Mouse (Mus musculus) cerebellum, adult 2 months (tissue): Measurements from ENCODE around the gene Gm38394. TPM values are rescaled to one million over a fixed set of nuclear protein-coding genes. Genes with fewer than 3 reads are reported as not detected.
"Not testable (repeated sequence)": the region's sequence is repeated elsewhere in the genome, so short reads cannot be mapped to it uniquely, and the experiment has no call there.

Experiments
- DNase-seq, 2 experiments: peaks; one replicate each; pipeline ENCODE4 v3.0.0; 2021
- H3K27ac ChIP-seq: fragments of 200-500 bp; 2 replicates; pipeline ENCODE4 v1.5.1; 2012; ENCODE audit warnings: low read length, control low read depth, inconsistent platforms; ENCODE audit not compliant: insufficient read depth
- H3K27me3 ChIP-seq: fragments of 200-500 bp; 2 replicates; pipeline ENCODE4 v1.6.1; 2012; ENCODE audit warnings: inconsistent platforms, mild to moderate bottlenecking, low read length, moderate library complexity; ENCODE audit not compliant: control insufficient read depth, insufficient read depth
- H3K4me1 ChIP-seq: fragments of 200-500 bp; 2 replicates; pipeline ENCODE4 v1.6.1; 2011; ENCODE audit warnings: low read length; ENCODE audit not compliant: control insufficient read depth, insufficient read depth
- H3K4me3 ChIP-seq: fragments of 200-500 bp; replicated peaks from 2 replicates; pipeline ENCODE3; 2011; ENCODE audit warnings: mild to moderate bottlenecking, low read depth, low read length, control low read depth; ENCODE audit not compliant: insufficient read depth
- CTCF ChIP-seq: fragments of 200-500 bp; IDR thresholded peaks from 2 replicates; pipeline ENCODE4 v1.5.1; 2011; ENCODE audit warnings: low read depth, mild to moderate bottlenecking, control low read depth, low read length, moderate library complexity, borderline replicate concordance; ENCODE audit not compliant: insufficient read depth
- POLR2A ChIP-seq: fragments of 200-500 bp; IDR thresholded peaks from 2 replicates; pipeline ENCODE4 v1.6.1; 2011; ENCODE audit warnings: low read length, control low read depth, borderline replicate concordance; ENCODE audit not compliant: insufficient read depth
- WGBS: fragments of 180-500 bp; shearing (Covaris S2); methylation state at CpG from one replicate; pipeline ENCODE4 v1.1.7; 2018; 5-methylcytosine and 5-hydroxymethylcytosine counted together
- polyA plus RNA-seq: library from polyadenylated mRNA; depleted of rRNA; stranded (reverse); fragments of >200 nt; gene quantifications from 2 replicates; pipeline ENCODE4 v1.2.3, GENCODE M21; 2012

Gm38394 gene
- polyA plus RNA-seq, 1 experiment, result 5.5 TPM

GRCm38 (mm10) chr1:133670776-133671175 lies 9.7 kb upstream of the Gm38394 start:
- no peak for DNase-seq
- 83% methylated on average over 6 of the region's 6 CpGs for whole genome bisulfite sequencing
- TF ChIP-seq POLR2A (no peak), CTCF (no peak)
- Histone ChIP-seq H3K27ac (no peak overlapping the region), H3K4me1 (no peaks in the 10 kb centered on the region), H3K27me3 (no peaks in the 10 kb centered on the region), H3K4me3 (no peak overlapping the region)

- 86% methylated on average over 12 of the region's 12 CpGs for WGBS
- Histone ChIP-seq H3K27ac (no peak overlapping the region), H3K27me3 (no peaks in the 10 kb centered on the region), H3K4me3 (no peak overlapping the region), H3K4me1 (no peaks in the 10 kb centered on the region)
- TF ChIP-seq POLR2A, result no peak
- TF ChIP-seq CTCF, result no peak
- DNase-seq, result no peak
Observed at GRCm38 (mm10) chr1:133670190-133670589, 9.1 kb upstream of the Gm38394 start.

- 94% methylated on average over 3 of the region's 3 CpGs for WGBS
Observed at GRCm38 (mm10) chr1:133668618-133669017, 7.5 kb upstream of the Gm38394 start.

GRCm38 (mm10) chr1:133667721-133668120 lies 6.6 kb upstream of the Gm38394 start:
- H3K27me3 ChIP-seq, result no peaks in the 10 kb centered on the region
- 64% methylated on average over 7 of the region's 7 CpGs for WGBS
- DNase-seq, result no peak
- no peak overlapping the region for H3K4me3 ChIP-seq
- H3K27ac ChIP-seq, result no peak overlapping the region
- TF ChIP-seq CTCF, result no peak
- TF ChIP-seq POLR2A, result no peak
- no peaks in the 10 kb centered on the region for H3K4me1 ChIP-seq

More at GRCm38 (mm10) chr1:133668618-133669017, 7.5 kb upstream of the Gm38394 start:
- H3K27me3 ChIP-seq, result no peaks in the 10 kb centered on the region
- no peak overlapping the region for H3K27ac ChIP-seq
- H3K4me1 ChIP-seq, result no peaks in the 10 kb centered on the region
- TF ChIP-seq POLR2A, result no peak
- no peak for TF ChIP-seq CTCF
- H3K4me3 ChIP-seq, result no peak overlapping the region
- no peak for DNase-seq

GRCm38 (mm10) chr1:133665713-133666112 lies 4.6 kb upstream of the Gm38394 start:
- 78% methylated on average over 8 of the region's 8 CpGs for WGBS
- H3K4me3 ChIP-seq, DNase-seq, H3K4me1 ChIP-seq, H3K27ac ChIP-seq, H3K27me3 ChIP-seq: not testable (repeated sequence)

GRCm38 (mm10) chr1:133664203-133664970 lies 3.3 kb upstream of the Gm38394 start:
- Histone ChIP-seq H3K4me3 (no peak overlapping the region), H3K27ac (no peak overlapping the region), H3K4me1 (no peaks in the 10 kb centered on the region), H3K27me3 (no peaks in the 10 kb centered on the region)
- no peak for DNase-seq
- TF ChIP-seq POLR2A, result no peak
- TF ChIP-seq CTCF, result no peak
- WGBS, result 58% methylated on average over 11 of the region's 11 CpGs

GRCm38 (mm10) chr1:133663427-133663826 lies 2.3 kb upstream of the Gm38394 start:
- 77% methylated on average over 4 of the region's 4 CpGs for WGBS
- no peak overlapping the region for H3K27ac ChIP-seq
- H3K4me1 ChIP-seq, result peaks cover 1% of the 10 kb centered on the region; the same call in 1 of the 2 replicates
- DNase-seq, result no peak
- H3K4me3 ChIP-seq, result no peak overlapping the region
- TF ChIP-seq CTCF (no peak), POLR2A (no peak)
- no peaks in the 10 kb centered on the region for H3K27me3 ChIP-seq

- no peak overlapping the region for H3K4me3 ChIP-seq
- no peak for DNase-seq
- TF ChIP-seq POLR2A, result no peak
- TF ChIP-seq CTCF, result no peak
- 96% methylated on average over 7 of the region's 7 CpGs for WGBS
- no peak overlapping the region for H3K27ac ChIP-seq
- H3K4me1 ChIP-seq, result peaks cover 3% of the 10 kb centered on the region; the same call in 1 of the 2 replicates
- H3K27me3 ChIP-seq, result no peaks in the 10 kb centered on the region
Observed at GRCm38 (mm10) chr1:133662941-133663340, 1.8 kb upstream of the Gm38394 start.
